Mouse (Mus musculus) natural killer cell, adult 2 months (primary cell): ENCODE data around the gene Chpt1.
"Not testable (repeated sequence)": the region's sequence is repeated elsewhere in the genome, so short reads cannot be mapped to it uniquely, and the experiment has no call there.

Experiments
- DNase-seq, 2 experiments: peaks; one replicate each; pipeline ENCODE4 v3.0.0; 2022; ENCODE audit warnings: low spot score in 2 of 2

The Chpt1 gene

GRCm38 (mm10) chr10:88503421-88504314 lies at the start of gene Chpt1:
Gene Chpt1, minus strand, starts transcription at chr10:88504073.
- peak; percentile 72 to 77 for DNase-seq

- no peak for DNase-seq
Measured at GRCm38 (mm10) chr10:88552738-88553137, 48.9 kb upstream of the Chpt1 start.

- DNase-seq: no peak
Measured at GRCm38 (mm10) chr10:88550225-88550624, 46.4 kb upstream of the Chpt1 start.

GRCm38 (mm10) chr10:88547635-88548034 lies 43.8 kb upstream of the Chpt1 start:
- DNase-seq: no peak

GRCm38 (mm10) chr10:88530631-88531030 lies 26.8 kb upstream of the Chpt1 start:
- DNase-seq: no peak

- no peak for DNase-seq
Measured at GRCm38 (mm10) chr10:88524016-88524415, 20.1 kb upstream of the Chpt1 start.

GRCm38 (mm10) chr10:88523212-88523611 lies 19.3 kb upstream of the Chpt1 start:
- no peak for DNase-seq

GRCm38 (mm10) chr10:88522795-88523194 lies 18.9 kb upstream of the Chpt1 start:
- DNase-seq: no peak

- not testable (repeated sequence) for DNase-seq
Measured at GRCm38 (mm10) chr10:88515049-88515448, 11.2 kb upstream of the Chpt1 start.

- peak in 1 of 2 experiments; percentile 9 for DNase-seq
Measured at GRCm38 (mm10) chr10:88514495-88514894, 10.6 kb upstream of the Chpt1 start.

GRCm38 (mm10) chr10:88513574-88514135 lies 9.8 kb upstream of the Chpt1 start:
- DNase-seq: no peak

GRCm38 (mm10) chr10:88511355-88511754 lies 7.5 kb upstream of the Chpt1 start:
- DNase-seq: no peak

- no peak for DNase-seq
Measured at GRCm38 (mm10) chr10:88510503-88511271, 6.8 kb upstream of the Chpt1 start.

- no peak for DNase-seq
Measured at GRCm38 (mm10) chr10:88507691-88508143, 3.8 kb upstream of the Chpt1 start.

GRCm38 (mm10) chr10:88505256-88505655 lies 1.4 kb upstream of the Chpt1 start:
- DNase-seq: no peak

- DNase-seq: no peak
Measured at GRCm38 (mm10) chr10:88504481-88504880, 608 bp upstream of the Chpt1 start.

- no peak for DNase-seq
Measured at GRCm38 (mm10) chr10:88502919-88503318, 954 bp downstream of the Chpt1 start.

- DNase-seq: no peak
Measured at GRCm38 (mm10) chr10:88501886-88502765, 1.7 kb downstream of the Chpt1 start.

GRCm38 (mm10) chr10:88501370-88501769 lies 2.5 kb downstream of the Chpt1 start:
- no peak for DNase-seq

GRCm38 (mm10) chr10:88499993-88500392 lies 3.9 kb downstream of the Chpt1 start:
- DNase-seq: no peak

- no peak for DNase-seq
Measured at GRCm38 (mm10) chr10:88496864-88497564, 6.9 kb downstream of the Chpt1 start.
